Comparison of ENCODE assay signal across 11 mouse cellular contexts in the genomic region with DNA sequence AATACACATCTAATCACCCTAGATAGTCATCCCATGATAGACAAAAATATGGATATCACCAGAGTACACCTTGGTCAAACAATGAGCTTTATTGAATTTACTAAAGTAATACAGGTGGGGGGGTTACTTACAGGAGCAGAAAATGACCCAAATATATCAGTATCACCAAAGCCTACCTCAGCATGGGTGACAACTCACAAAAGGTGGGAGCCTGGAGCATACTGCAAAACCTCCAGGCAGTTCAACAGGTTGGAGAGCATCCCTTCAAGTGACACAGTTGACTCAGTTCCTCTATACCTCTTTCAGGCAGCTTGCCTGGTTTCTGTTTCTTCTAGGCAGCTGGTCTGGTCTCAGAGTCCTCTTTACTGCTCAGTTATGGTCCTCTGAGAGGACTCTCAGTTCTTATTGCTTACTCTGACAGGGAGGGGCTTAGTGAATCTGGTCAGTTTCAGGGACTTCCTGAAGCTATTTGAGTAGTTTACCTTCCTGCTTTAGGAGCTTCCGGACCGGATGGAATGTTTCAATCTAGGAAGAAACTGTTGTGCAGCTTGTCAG.
"Had no signal": no experiment of that assay in that cellular context is flagged by ENCODE, and none has a peak within 500 bp of the region (broad histone marks: within the 10 kb centered on the region; RNA-seq: fewer than 3 reads in every experiment).

No protein-coding gene starts in this region.

- H3K27ac ChIP-seq: limb, embryonic 13.5 days; liver, embryonic 14.5 days; midbrain, embryonic 13.5 days; neural tube, embryonic 15.5 days; stomach, postnatal 0 days had no signal

- H3K36me3 ChIP-seq: limb, embryonic 13.5 days; midbrain, embryonic 13.5 days; neural tube, embryonic 15.5 days had no signal

- H3K4me3 ChIP-seq: limb, embryonic 13.5 days; midbrain, embryonic 13.5 days; neural tube, embryonic 15.5 days had no signal

- H3K4me1 ChIP-seq: midbrain, embryonic 13.5 days; neural tube, embryonic 15.5 days had no signal

- DNase-seq: kidney, postnatal 10 days; left cerebral cortex, postnatal 4 days; lung, adult 18-20 months; right cerebral cortex, postnatal 4 days; spleen, adult 18-20 months; thymus, postnatal 25 days had no signal
